Mouse (Mus musculus): ENCODE measurements around the gene Pten. TPM values are rescaled to one million over a fixed set of nuclear protein-coding genes. Genes with fewer than 3 reads are reported as not detected.

The Pten gene
- total RNA-seq, 2 experiments from 2014 or later: 146 to 150 TPM

DNA sequence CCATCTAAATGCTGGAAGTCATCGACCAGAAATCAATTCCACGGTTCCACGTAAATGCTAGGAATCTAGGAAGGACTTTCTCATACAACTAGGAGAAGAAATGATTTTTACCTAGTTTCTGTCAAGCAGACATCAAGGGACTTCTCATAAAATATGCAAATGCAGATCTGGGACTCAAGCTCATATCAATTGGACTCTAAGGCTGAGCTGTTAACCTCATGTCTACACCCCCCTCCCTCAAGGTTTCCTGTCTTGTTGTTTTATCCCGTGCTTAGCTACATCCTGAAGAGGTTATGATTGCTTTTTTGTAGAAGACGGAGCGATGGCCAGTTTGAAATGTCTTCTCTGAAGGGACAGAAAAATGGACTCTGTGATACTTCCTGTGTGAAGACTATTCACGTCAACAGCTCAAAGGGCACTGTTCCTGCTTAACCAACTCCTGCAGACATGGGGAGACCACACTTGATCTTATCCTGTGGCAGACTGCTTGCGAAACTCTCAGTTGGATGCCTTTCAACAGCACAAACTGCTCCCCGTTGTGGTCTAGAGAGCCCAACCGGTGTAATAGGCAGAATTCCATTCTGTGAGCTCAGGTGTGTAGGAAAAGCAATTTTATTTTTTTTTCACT, 111.9 kb downstream of the Pten start:
- no peak for DNase-seq (ENCODE audit: low spot score in 2 of 2)
- intact Hi-C loops (cut with DNase I): no loop called here

DNA sequence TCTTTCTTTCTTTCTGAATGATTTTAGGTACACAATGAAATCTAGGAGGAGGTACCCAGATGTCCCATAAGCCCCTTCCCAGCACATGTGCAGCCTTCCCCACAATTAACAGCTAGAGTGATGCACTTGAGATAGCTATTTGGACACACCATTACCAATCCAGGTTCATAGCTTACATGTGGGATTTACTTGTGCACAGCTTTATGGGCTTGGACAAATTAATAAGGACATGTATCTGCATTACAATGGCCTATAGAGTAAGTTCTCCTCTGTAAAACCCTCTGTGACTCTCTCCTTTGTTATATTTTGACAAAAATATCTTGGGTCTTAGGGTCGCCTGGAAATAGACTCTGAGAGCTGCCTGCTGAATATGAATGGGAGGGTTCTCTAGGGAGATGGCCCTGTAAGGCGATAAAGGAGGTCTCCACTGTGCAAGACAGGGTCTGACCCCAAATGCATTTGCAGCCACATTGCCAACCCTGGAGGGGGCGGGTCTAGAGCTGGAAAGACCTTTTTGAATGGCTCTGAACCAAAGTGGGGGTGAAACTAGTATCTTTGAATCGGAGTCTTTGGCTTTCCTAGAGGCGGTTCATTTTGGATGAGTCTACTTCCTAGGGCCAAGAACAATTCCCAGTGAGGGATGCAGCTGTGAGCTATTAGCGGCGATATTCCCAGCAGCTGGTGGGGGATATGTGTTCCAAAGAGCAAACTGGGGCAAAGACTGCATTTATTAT, 116.8 kb downstream of the Pten start:
- intact Hi-C loops (cut with DNase I): no loop called here
- DNase-seq (ENCODE audit: low spot score in 2 of 2): no peak

Other genes starting within 250 kb of the Pten start
- 1 to 10 TPM; 7.5 to 9.3 TPM for gene Papss2, start 161.7 kb upstream of the Pten start, total RNA-seq (2021)
- 100 to 1,000 TPM; 104 to 105 TPM for gene Atad1, start 17.7 kb upstream of the Pten start, total RNA-seq (2021)

All from left cerebral cortex, postnatal 25 days (tissue).